Mouse (Mus musculus) erythroblast, embryonic 14.5 days (primary cell): Measurements from ENCODE around the gene Panx2.

ENCODE experiments used
- GATA1 ChIP-seq: IDR thresholded peaks from 2 replicates; pipeline ENCODE4 v1.6.1; 2012; ENCODE audit warnings: low read length, inconsistent platforms, mixed read lengths
- TAL1 ChIP-seq: IDR thresholded peaks from 3 replicates; pipeline ENCODE4 v1.6.1; 2012; ENCODE audit warnings: low read length, inconsistent platforms, mixed read lengths

GRCm38 (mm10) chr15:89088607-89089247, 29.2 kb downstream of the Panx2 start, which contains the start of gene Selenoo:
- no peak for TF ChIP-seq GATA1
- no peak for TF ChIP-seq TAL1
